Mouse (Mus musculus) G1E (cell line): ENCODE measurements around the gene Trip4.

Experiments used
- CTCF ChIP-seq: IDR thresholded peaks from 2 replicates; pipeline ENCODE4 v1.5.1; 2012; ENCODE audit warnings: low read depth, low read length, inconsistent platforms, mixed read lengths
- GATA1 ChIP-seq: IDR thresholded peaks from 2 replicates; pipeline ENCODE4 v1.6.1; 2012; ENCODE audit warnings: borderline replicate concordance, low read length, inconsistent platforms, mixed read lengths
- POLR2AphosphoS5 ChIP-seq: IDR thresholded peaks from 2 replicates; pipeline ENCODE4 v1.6.1; 2012; ENCODE audit warnings: low read depth, low read length, inconsistent platforms; ENCODE audit not compliant: insufficient replicate concordance
- TAL1 ChIP-seq: conservative IDR thresholded peaks from 2 replicates; pipeline ENCODE4 v1.6.1; 2012; ENCODE audit warnings: low read depth, low read length, inconsistent platforms, mixed read lengths

DNA sequence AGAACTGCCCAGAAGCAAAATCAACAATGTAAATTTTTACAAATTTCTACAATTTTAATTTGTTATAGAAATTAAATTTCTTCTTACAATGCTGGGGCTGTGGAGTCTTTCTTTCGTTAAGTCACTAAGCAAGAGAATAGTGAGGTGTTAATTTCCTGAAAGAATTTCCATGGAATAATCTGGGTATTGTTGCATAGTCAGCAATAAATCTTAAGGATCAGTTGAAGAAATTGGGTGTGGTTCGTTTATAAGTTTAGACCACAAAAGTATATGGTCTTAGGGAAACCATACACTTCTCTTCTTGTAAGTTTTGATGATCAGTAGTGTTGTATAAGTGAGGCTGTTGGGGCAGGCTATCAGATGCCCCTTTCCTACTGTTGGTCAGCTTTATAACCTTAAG is 29.0 kb upstream of the Trip4 start:
- TF ChIP-seq CTCF = no peak
- TF ChIP-seq POLR2AphosphoS5 = no peak
- TF ChIP-seq TAL1 = no peak
- TF ChIP-seq GATA1 = no peak
